Mouse (Mus musculus): ENCODE measurements around the gene Nrbf2.

Nrbf2 gene

GRCm38 (mm10) chr10:67216872-67217271 lies 68.2 kb downstream of the Nrbf2 start:
- no peak for DNase-seq (ENCODE audit: low read depth)
